Mouse (Mus musculus): ENCODE results near the gene Iyd. TPM values are rescaled to one million over a fixed set of nuclear protein-coding genes. Genes with fewer than 3 reads are reported as not detected.

The Iyd gene
- polyA plus RNA-seq, 2 experiments = 0.20 to 0.88 TPM

- WGBS = 25% methylated on average over 2 of the region's 2 CpGs
- ATAC-seq (ENCODE audit: low FRiP score, low read depth) = 0 out of 2 replicates have a peak, but pooled peaks have one; percentile 47
- Histone ChIP-seq H3K27me3 (ENCODE audit: control insufficient read depth, insufficient read depth, low read length) (no peaks in the 10 kb centered on the region), H3K4me3 (replicated peaks; ENCODE audit: low read length) (no peak overlapping the region), H3K9ac (ENCODE audit: low read depth, low read length, severe bottlenecking) (no peak overlapping the region), H3K27ac (replicated peaks; ENCODE audit: low read depth, low read length) (no peak overlapping the region), H3K4me1 (ENCODE audit: control insufficient read depth, insufficient read depth, low read length) (0 out of 2 replicates have a peak, but pooled peaks cover 8% of the 10 kb centered on the region), H3K9me3 (ENCODE audit: control insufficient read depth, low read length) (no peaks in the 10 kb centered on the region), H3K36me3 (ENCODE audit: control insufficient read depth, insufficient read depth, low read length) (no peaks in the 10 kb centered on the region), H3K4me2 (replicated peaks; ENCODE audit: low read depth, low read length, severe bottlenecking) (no peak overlapping the region)
- no peak for DNase-seq (ENCODE audit: low spot score)
- no peak for TF ChIP-seq POLR2A (IDR thresholded peaks at IDR 0.05; ENCODE audit: borderline replicate concordance, extremely low read depth, insufficient read depth, insufficient read length)
These were observed 14.5 kb upstream of the Iyd start for GRCm38 (mm10) chr10:3525420-3526019.

GRCm38 (mm10) chr10:3529807-3530206, 10.2 kb upstream of the Iyd start:
- WGBS = 42% methylated on average over 4 of the region's 4 CpGs
- TF ChIP-seq POLR2A (IDR thresholded peaks at IDR 0.05; ENCODE audit: borderline replicate concordance, extremely low read depth, insufficient read depth, insufficient read length) = no peak
- ATAC-seq (ENCODE audit: low FRiP score, low read depth) (no peak), DNase-seq (ENCODE audit: low spot score) (no peak)
- no peaks in the 10 kb centered on the region for H3K27me3 ChIP-seq (ENCODE audit: control insufficient read depth, insufficient read depth, low read length)
- no peak overlapping the region for H3K4me3 ChIP-seq (replicated peaks; ENCODE audit: low read length)
- H3K4me2 ChIP-seq (replicated peaks; ENCODE audit: low read depth, low read length, severe bottlenecking) = no peak overlapping the region
- no peaks in the 10 kb centered on the region for H3K36me3 ChIP-seq (ENCODE audit: control insufficient read depth, insufficient read depth, low read length)
- H3K27ac ChIP-seq (replicated peaks; ENCODE audit: low read depth, low read length) = no peak overlapping the region
- H3K4me1 ChIP-seq (ENCODE audit: control insufficient read depth, insufficient read depth, low read length) = 0 out of 2 replicates have a peak, but pooled peaks cover 7% of the 10 kb centered on the region
- no peak overlapping the region for H3K9ac ChIP-seq (ENCODE audit: low read depth, low read length, severe bottlenecking)
- no peaks in the 10 kb centered on the region for H3K9me3 ChIP-seq (ENCODE audit: control insufficient read depth, low read length)

- no peak for DNase-seq (ENCODE audit: low spot score)
- Histone ChIP-seq H3K27me3 (ENCODE audit: control insufficient read depth, insufficient read depth, low read length) (no peaks in the 10 kb centered on the region), H3K4me1 (ENCODE audit: control insufficient read depth, insufficient read depth, low read length) (0 out of 2 replicates have a peak, but pooled peaks cover 2% of the 10 kb centered on the region), H3K4me2 (replicated peaks; ENCODE audit: low read depth, low read length, severe bottlenecking) (no peak overlapping the region), H3K9ac (ENCODE audit: low read depth, low read length, severe bottlenecking) (no peak overlapping the region), H3K36me3 (ENCODE audit: control insufficient read depth, insufficient read depth, low read length) (no peaks in the 10 kb centered on the region), H3K4me3 (replicated peaks; ENCODE audit: low read length) (no peak overlapping the region), H3K9me3 (ENCODE audit: control insufficient read depth, low read length) (no peaks in the 10 kb centered on the region), H3K27ac (replicated peaks; ENCODE audit: low read depth, low read length) (no peak overlapping the region)
- no peak for TF ChIP-seq POLR2A (IDR thresholded peaks at IDR 0.05; ENCODE audit: borderline replicate concordance, extremely low read depth, insufficient read depth, insufficient read length)
- no peak for ATAC-seq (ENCODE audit: low FRiP score, low read depth)
- 61% methylated on average over 4 of the region's 4 CpGs for WGBS
These were observed 9.4 kb upstream of the Iyd start for GRCm38 (mm10) chr10:3530661-3531060.

GRCm38 (mm10) chr10:3531375-3531774, 8.7 kb upstream of the Iyd start:
- Histone ChIP-seq H3K4me1 (ENCODE audit: control insufficient read depth, insufficient read depth, low read length) (0 out of 2 replicates have a peak, but pooled peaks cover 2% of the 10 kb centered on the region), H3K4me3 (replicated peaks; ENCODE audit: low read length) (no peak overlapping the region), H3K27ac (replicated peaks; ENCODE audit: low read depth, low read length) (no peak overlapping the region), H3K27me3 (ENCODE audit: control insufficient read depth, insufficient read depth, low read length) (no peaks in the 10 kb centered on the region), H3K4me2 (replicated peaks; ENCODE audit: low read depth, low read length, severe bottlenecking) (no peak overlapping the region), H3K9me3 (ENCODE audit: control insufficient read depth, low read length) (no peaks in the 10 kb centered on the region), H3K9ac (ENCODE audit: low read depth, low read length, severe bottlenecking) (no peak overlapping the region), H3K36me3 (ENCODE audit: control insufficient read depth, insufficient read depth, low read length) (no peaks in the 10 kb centered on the region)
- DNase-seq (ENCODE audit: low spot score) (peak; percentile 72), ATAC-seq (ENCODE audit: low FRiP score, low read depth) (no peak)
- 1% methylated on average over 4 of the region's 4 CpGs for WGBS
- no peak for TF ChIP-seq POLR2A (IDR thresholded peaks at IDR 0.05; ENCODE audit: borderline replicate concordance, extremely low read depth, insufficient read depth, insufficient read length)

GRCm38 (mm10) chr10:3534445-3534844, 5.6 kb upstream of the Iyd start:
- H3K9me3 ChIP-seq (ENCODE audit: control insufficient read depth, low read length) = no peaks in the 10 kb centered on the region
- WGBS = 3% methylated on average over 7 of the region's 7 CpGs
- no peak overlapping the region for H3K27ac ChIP-seq (replicated peaks; ENCODE audit: low read depth, low read length)
- H3K4me3 ChIP-seq (replicated peaks; ENCODE audit: low read length) = no peak overlapping the region
- no peak overlapping the region for H3K9ac ChIP-seq (ENCODE audit: low read depth, low read length, severe bottlenecking)
- no peaks in the 10 kb centered on the region for H3K36me3 ChIP-seq (ENCODE audit: control insufficient read depth, insufficient read depth, low read length)
- no peak for ATAC-seq (ENCODE audit: low FRiP score, low read depth)
- H3K4me1 ChIP-seq (ENCODE audit: control insufficient read depth, insufficient read depth, low read length) = peaks cover 12% of the 10 kb centered on the region
- H3K4me2 ChIP-seq (replicated peaks; ENCODE audit: low read depth, low read length, severe bottlenecking) = peak overlapping the region; percentile 40; the same call in 1 of the 2 replicates
- DNase-seq (ENCODE audit: low spot score) = peak; percentile 50
- TF ChIP-seq POLR2A (IDR thresholded peaks at IDR 0.05; ENCODE audit: borderline replicate concordance, extremely low read depth, insufficient read depth, insufficient read length) = no peak
- no peaks in the 10 kb centered on the region for H3K27me3 ChIP-seq (ENCODE audit: control insufficient read depth, insufficient read depth, low read length)

All from limb, embryonic 14.5 days (tissue).